Mouse (Mus musculus) ES-E14 (cell line): Measurements from ENCODE around the gene Sema6d. TPM values are rescaled to one million over a fixed set of nuclear protein-coding genes. Genes with fewer than 3 reads are reported as not detected.

Experiments used
- DNase-seq: peaks from one replicate; pipeline ENCODE4 v3.0.0-alpha.2; 2013; ENCODE audit warnings: low read depth, low spot score
- H3K27ac ChIP-seq: 2 replicates; pipeline ENCODE4 v1.5.1; 2012; ENCODE audit warnings: low read depth, mild to moderate bottlenecking, low read length, moderate library complexity, mixed read lengths; ENCODE audit not compliant: poor library complexity, insufficient read depth, severe bottlenecking
- H3K36me3 ChIP-seq: 2 replicates; pipeline ENCODE4 v1.6.1; 2012; ENCODE audit warnings: mild to moderate bottlenecking, low read length, moderate library complexity, mixed read lengths; ENCODE audit not compliant: control insufficient read depth, poor library complexity, insufficient read depth, severe bottlenecking
- H3K4me1 ChIP-seq, 2 experiments: fragments of 150-350 bp in 1 of 2; sonication (generic) in 1 of 2; 2 replicates each; pipeline ENCODE4 v1.6.1; 2012; ENCODE audit warnings: low read length in 2 of 2, mild to moderate bottlenecking in 1 of 2, mixed read lengths in 1 of 2; ENCODE audit not compliant: control insufficient read depth in 2 of 2, insufficient read depth in 2 of 2, poor library complexity in 1 of 2
- H3K4me3 ChIP-seq, 2 experiments: fragments of 150-350 bp in 1 of 2; sonication (generic) in 1 of 2; 2 replicates each; pipeline ENCODE4 v1.5.1; 2012; ENCODE audit warnings: low read length in 2 of 2, low read depth in 1 of 2, mild to moderate bottlenecking in 1 of 2, mixed read lengths in 1 of 2; ENCODE audit not compliant: insufficient read depth in 1 of 2, poor library complexity in 1 of 2, severe bottlenecking in 1 of 2
- H3K9ac ChIP-seq: 2 replicates; pipeline ENCODE4 v1.6.1; 2012; ENCODE audit warnings: low read depth, mild to moderate bottlenecking, low read length, mixed read lengths; ENCODE audit not compliant: poor library complexity, insufficient read depth, severe bottlenecking
- H3K9me3 ChIP-seq: fragments of 150-350 bp; sonication (generic); 2 replicates; pipeline ENCODE4 v1.6.1; 2012; ENCODE audit warnings: low read depth, mild to moderate bottlenecking, low read length; ENCODE audit not compliant: control insufficient read depth, insufficient read depth
- CHD2 ChIP-seq: IDR thresholded peaks from 2 replicates; pipeline ENCODE4 v1.6.1; 2014; ENCODE audit warnings: mild to moderate bottlenecking, low read depth, low read length, inconsistent platforms
- HCFC1 ChIP-seq: IDR thresholded peaks from 2 replicates; pipeline ENCODE4 v1.6.1; 2012; ENCODE audit warnings: low read length, inconsistent platforms, borderline replicate concordance; ENCODE audit not compliant: insufficient read depth
- MAFK ChIP-seq: IDR thresholded peaks from 2 replicates; pipeline ENCODE4 v1.6.1; 2014; ENCODE audit warnings: mild to moderate bottlenecking, low read depth, low read length, inconsistent platforms; ENCODE audit not compliant: insufficient read depth
- ZC3H11A ChIP-seq: IDR thresholded peaks from 2 replicates; pipeline ENCODE4 v1.6.1; 2012; ENCODE audit warnings: low read depth, mild to moderate bottlenecking, inconsistent platforms, low read length, borderline replicate concordance
- ZNF384 ChIP-seq: IDR thresholded peaks from 2 replicates; pipeline ENCODE4 v1.6.1; 2012; ENCODE audit warnings: low read depth, low read length, inconsistent platforms
- in situ Hi-C, 2 experiments: fragments of 600-800 bp; cut with MboI; formaldehyde crosslinking; loops; one replicate each; pipeline ENCODE4 v1.15.1; 2025; ENCODE audit warnings: low sequenced_read_pairs in 2 of 2, inconsistent platforms in 1 of 2; ENCODE audit not compliant: unreplicated experiment in 2 of 2
- total RNA-seq: library from RNA; depleted of rRNA; stranded (reverse); fragments of 300-350 nt; gene quantifications from 2 replicates; pipeline ENCODE4 v1.2.3, GENCODE M21; 2012

The Sema6d gene
- total RNA-seq, 1 experiment, result 0.54 TPM

GRCm38 (mm10) chr2:124531062-124531461 lies 441.3 kb downstream of the Sema6d start:
- DNase-seq, result no peak
- no peak for TF ChIP-seq HCFC1
- TF ChIP-seq MAFK, result no peak
- no peak for TF ChIP-seq CHD2
- TF ChIP-seq ZNF384, result no peak
- TF ChIP-seq ZC3H11A, result no peak
- Histone ChIP-seq H3K9me3 (no peaks in the 10 kb centered on the region), H3K9ac (no peak overlapping the region), H3K4me3 (no peak overlapping the region), H3K36me3 (no peaks in the 10 kb centered on the region), H3K4me1 (no peaks in the 10 kb centered on the region), H3K27ac (no peak overlapping the region)
- in situ Hi-C loops, result no loop called here

DNA sequence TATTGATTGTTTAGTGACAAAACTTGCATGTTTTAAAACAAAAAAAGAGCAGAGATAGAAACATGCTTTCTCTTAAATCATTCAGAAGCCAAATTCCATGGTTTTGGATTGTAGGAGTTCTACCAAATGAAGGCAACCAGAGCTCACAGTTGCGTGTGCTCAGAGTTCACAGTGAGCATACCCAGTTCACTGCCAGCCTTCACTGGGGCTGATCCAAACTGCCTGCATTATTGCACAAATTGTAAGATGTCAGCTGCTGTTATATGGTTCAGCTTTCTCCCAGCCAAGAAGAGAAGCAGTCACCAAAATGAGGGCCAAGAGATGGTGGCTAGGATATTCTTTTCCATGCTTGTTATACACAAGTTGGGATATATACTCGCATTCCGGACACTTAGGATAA lies 443.1 kb downstream of the Sema6d start:
- H3K27ac ChIP-seq, result no peak overlapping the region
- TF ChIP-seq MAFK (no peak), HCFC1 (no peak), ZNF384 (no peak), ZC3H11A (no peak), CHD2 (no peak)
- no peaks in the 10 kb centered on the region for H3K36me3 ChIP-seq

GRCm38 (mm10) chr2:124533602-124534001 lies 443.8 kb downstream of the Sema6d start:
- no peak overlapping the region for H3K27ac ChIP-seq
- DNase-seq, result no peak
- in situ Hi-C loops, result no loop called here
- no peak for TF ChIP-seq ZC3H11A
- no peak for TF ChIP-seq CHD2
- no peak for TF ChIP-seq HCFC1
- TF ChIP-seq ZNF384, result no peak
- no peak for TF ChIP-seq MAFK
- no peaks in the 10 kb centered on the region for H3K36me3 ChIP-seq
- H3K9ac ChIP-seq, result no peak overlapping the region
- H3K4me3 ChIP-seq, result no peak overlapping the region
- H3K4me1 ChIP-seq, result no peaks in the 10 kb centered on the region
- no peaks in the 10 kb centered on the region for H3K9me3 ChIP-seq

More for the DNA sequence above, 443.1 kb downstream of the Sema6d start:
- Histone ChIP-seq H3K4me1 (no peaks in the 10 kb centered on the region), H3K9ac (no peak overlapping the region), H3K9me3 (no peaks in the 10 kb centered on the region), H3K4me3 (no peak overlapping the region)
- no peak for DNase-seq
- in situ Hi-C loops, result no loop called here

DNA sequence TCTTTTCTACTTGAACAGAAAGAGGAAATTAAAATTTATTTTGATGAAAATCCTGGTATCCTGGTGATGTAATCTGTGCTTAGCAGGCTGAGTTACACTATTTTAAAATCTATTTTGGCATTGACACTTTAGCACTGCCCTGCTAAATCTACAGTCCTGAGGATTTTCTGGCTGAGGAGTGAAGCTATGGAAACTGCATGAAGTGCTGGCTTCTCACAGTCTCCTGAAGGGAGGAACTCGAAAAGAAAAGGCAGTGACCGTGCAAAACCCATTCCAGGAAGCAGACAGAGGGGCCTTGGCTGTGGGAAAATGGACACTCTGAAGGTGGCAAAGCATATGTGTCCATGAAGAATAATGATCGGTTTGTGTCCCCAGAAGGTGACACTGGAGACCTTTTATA lies 460.5 kb downstream of the Sema6d start:
- Histone ChIP-seq H3K4me1 (no peaks in the 10 kb centered on the region), H3K9ac (no peak overlapping the region), H3K4me3 (no peak overlapping the region), H3K9me3 (no peaks in the 10 kb centered on the region), H3K36me3 (no peaks in the 10 kb centered on the region), H3K27ac (no peak overlapping the region)
- DNase-seq, result no peak
- TF ChIP-seq ZNF384 (no peak), CHD2 (no peak), ZC3H11A (no peak), MAFK (no peak), HCFC1 (no peak)
- in situ Hi-C loops, result no loop called here

- Histone ChIP-seq H3K9ac (no peak overlapping the region), H3K36me3 (no peaks in the 10 kb centered on the region), H3K9me3 (no peaks in the 10 kb centered on the region), H3K4me1 (no peaks in the 10 kb centered on the region), H3K4me3 (no peak overlapping the region), H3K27ac (no peak overlapping the region)
- in situ Hi-C loops, result no loop called here
- no peak for TF ChIP-seq MAFK
- TF ChIP-seq ZC3H11A, result no peak
- TF ChIP-seq CHD2, result no peak
- TF ChIP-seq HCFC1, result no peak
- no peak for DNase-seq
Measured at GRCm38 (mm10) chr2:124554751-124555415, 465.1 kb downstream of the Sema6d start.
